In the genomic region with DNA sequence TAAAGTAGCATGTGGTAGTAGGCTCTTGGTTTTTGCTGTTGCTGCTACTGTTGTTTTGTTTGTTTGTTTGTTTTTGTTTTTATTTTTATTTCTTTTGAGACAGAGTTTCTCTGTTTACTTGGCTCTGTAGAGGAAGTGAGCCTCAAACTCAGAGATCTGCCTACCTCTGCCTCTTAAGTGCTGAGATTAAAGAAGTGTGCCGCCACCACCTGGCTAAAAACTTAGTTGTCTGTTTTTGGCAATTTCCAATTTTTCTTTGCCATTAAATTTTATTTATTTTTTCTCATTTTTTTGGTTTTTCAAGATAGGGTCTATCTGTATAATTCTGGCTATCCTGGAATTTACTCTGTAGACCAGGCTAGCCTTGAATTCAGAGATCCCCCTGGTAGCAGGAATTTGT, we compare ENCODE assay signal across 18 mouse cellular contexts. TPM values are rescaled to one million over a fixed set of nuclear protein-coding genes. Genes with fewer than 3 reads are reported as not detected.
DNase-seq lines count a peak whose midpoint lies in the region; ATAC-seq and TF ChIP-seq lines count a peak whose summit lies in the region.
"Had no signal": no experiment of that assay in that cellular context is flagged by ENCODE, and none has a peak within 500 bp of the region (broad histone marks: within the 10 kb centered on the region; RNA-seq: fewer than 3 reads in every experiment).

No protein-coding gene starts in this region.

- H3K4me2 ChIP-seq in forebrain, embryonic 14.5 days (ENCODE audit: low read length): no peak overlapping the region
- H3K4me2 ChIP-seq in forebrain, embryonic 11.5 days (ENCODE audit: low read depth, low read length, severe bottlenecking): no peak overlapping the region
- no peak overlapping the region for H3K4me2 ChIP-seq in intestine, postnatal 0 days (replicated peaks; ENCODE audit: low read depth)
- no peak overlapping the region for H3K4me2 ChIP-seq in intestine, embryonic 15.5 days (replicated peaks)
- no peak overlapping the region for H3K4me2 ChIP-seq in midbrain, postnatal 0 days (ENCODE audit: low read depth, low read length, poor library complexity, severe bottlenecking)
- no peak overlapping the region for H3K4me2 ChIP-seq in midbrain, embryonic 11.5 days
- H3K4me2 ChIP-seq: embryonic facial prominence, embryonic 13.5 days; hindbrain, embryonic 12.5 days; limb, embryonic 15.5 days; liver, embryonic 15.5 days had no signal

- H3K4me3 ChIP-seq in forebrain, embryonic 14.5 days (ENCODE audit: low read depth, low read length): no peak overlapping the region
- no peak overlapping the region for H3K4me3 ChIP-seq in forebrain, embryonic 11.5 days (ENCODE audit: low read depth, low read length)
- no peak overlapping the region for H3K4me3 ChIP-seq in intestine, postnatal 0 days (ENCODE audit: low read depth, low read length)
- no peak overlapping the region for H3K4me3 ChIP-seq in intestine, embryonic 15.5 days (replicated peaks)
- no peak overlapping the region for H3K4me3 ChIP-seq in midbrain, postnatal 0 days (ENCODE audit: low read depth, low read length)
- no peak overlapping the region for H3K4me3 ChIP-seq in midbrain, embryonic 11.5 days (ENCODE audit: low read depth, low read length)
- H3K4me3 ChIP-seq: embryonic facial prominence, embryonic 13.5 days; heart, embryonic 10.5 days; hindbrain, embryonic 12.5 days; limb, embryonic 15.5 days; liver, embryonic 15.5 days; megakaryocyte, embryonic 14.5 days had no signal

- ATAC-seq in forebrain, embryonic 14.5 days: no peak
- ATAC-seq in forebrain, embryonic 11.5 days (replicated peaks; ENCODE audit: low FRiP score): no peak
- ATAC-seq in intestine, postnatal 0 days: no peak
- ATAC-seq in intestine, embryonic 15.5 days: no peak
- ATAC-seq in midbrain, postnatal 0 days (ENCODE audit: low FRiP score): no peak
- ATAC-seq in midbrain, embryonic 11.5 days (ENCODE audit: low FRiP score): no peak
- ATAC-seq: lung, postnatal 0 days had no signal

- DNase-seq in forebrain, embryonic 14.5 days (ENCODE audit: low spot score): peak; percentile 14
- DNase-seq in forebrain, embryonic 11.5 days (ENCODE audit: low spot score): no peak
- DNase-seq in midbrain, postnatal 0 days (ENCODE audit: low spot score): no peak
- no peak for DNase-seq in midbrain, embryonic 11.5 days (ENCODE audit: low spot score, missing footprints)
- no peak for DNase-seq in T-cell, adult 2 months (ENCODE audit: low spot score)
- DNase-seq: adrenal gland, adult 8-10 months; cerebellum, postnatal 10 days; gastrocnemius, postnatal 14 days; retina, postnatal 1 day had no signal

- H3K9me3 ChIP-seq in forebrain, embryonic 14.5 days (replicated peaks; ENCODE audit: control insufficient read depth, low read length): no peaks in the 10 kb centered on the region
- no peaks in the 10 kb centered on the region for H3K9me3 ChIP-seq in forebrain, embryonic 11.5 days (ENCODE audit: control insufficient read depth, low read length)
- H3K9me3 ChIP-seq in intestine, postnatal 0 days (ENCODE audit: control insufficient read depth): no peaks in the 10 kb centered on the region
- no peaks in the 10 kb centered on the region for H3K9me3 ChIP-seq in intestine, embryonic 15.5 days
- no peaks in the 10 kb centered on the region for H3K9me3 ChIP-seq in midbrain, postnatal 0 days (ENCODE audit: low read length)
- H3K9me3 ChIP-seq in midbrain, embryonic 11.5 days (ENCODE audit: control insufficient read depth, low read length): no peaks in the 10 kb centered on the region
- H3K9me3 ChIP-seq: embryonic facial prominence, embryonic 13.5 days; heart, embryonic 10.5 days; hindbrain, embryonic 12.5 days; limb, embryonic 15.5 days; liver, embryonic 15.5 days; megakaryocyte, embryonic 14.5 days had no signal

- H3K36me3 ChIP-seq in forebrain, embryonic 14.5 days (ENCODE audit: control insufficient read depth, insufficient read depth, low read length): no peaks in the 10 kb centered on the region
- H3K36me3 ChIP-seq in forebrain, embryonic 11.5 days (ENCODE audit: control insufficient read depth, insufficient read depth, low read length): no peaks in the 10 kb centered on the region
- no peaks in the 10 kb centered on the region for H3K36me3 ChIP-seq in intestine, postnatal 0 days (ENCODE audit: control insufficient read depth, insufficient read depth)
- no peaks in the 10 kb centered on the region for H3K36me3 ChIP-seq in intestine, embryonic 15.5 days
- no peaks in the 10 kb centered on the region for H3K36me3 ChIP-seq in midbrain, postnatal 0 days (ENCODE audit: insufficient read depth, low read length)
- H3K36me3 ChIP-seq in midbrain, embryonic 11.5 days (ENCODE audit: control insufficient read depth, insufficient read depth, low read length): no peaks in the 10 kb centered on the region
- H3K36me3 ChIP-seq: embryonic facial prominence, embryonic 13.5 days; heart, embryonic 10.5 days; hindbrain, embryonic 12.5 days; limb, embryonic 15.5 days; liver, embryonic 15.5 days had no signal

- H3K27ac ChIP-seq in forebrain, embryonic 14.5 days (ENCODE audit: low read depth, low read length): no peak overlapping the region
- no peak overlapping the region for H3K27ac ChIP-seq in forebrain, embryonic 11.5 days (ENCODE audit: low read depth, low read length)
- no peak overlapping the region for H3K27ac ChIP-seq in intestine, postnatal 0 days (ENCODE audit: low read depth, low read length)
- no peak overlapping the region for H3K27ac ChIP-seq in intestine, embryonic 15.5 days
- no peak overlapping the region for H3K27ac ChIP-seq in midbrain, postnatal 0 days (ENCODE audit: low read depth, low read length)
- H3K27ac ChIP-seq in midbrain, embryonic 11.5 days (ENCODE audit: low read depth, low read length): no peak overlapping the region
- H3K27ac ChIP-seq: embryonic facial prominence, embryonic 13.5 days; heart, embryonic 10.5 days; hindbrain, embryonic 12.5 days; limb, embryonic 15.5 days; liver, embryonic 15.5 days had no signal

- 100% methylated on average over 1 of the region's 1 CpGs for WGBS in forebrain, embryonic 14.5 days
- 89% methylated on average over 1 of the region's 1 CpGs for WGBS in forebrain, embryonic 11.5 days
- whole genome bisulfite sequencing in intestine, postnatal 0 days: 93% methylated on average over 1 of the region's 1 CpGs
- WGBS in intestine, embryonic 15.5 days: 88% methylated on average over 1 of the region's 1 CpGs
- WGBS in midbrain, postnatal 0 days: 95% methylated on average over 1 of the region's 1 CpGs
- WGBS in midbrain, embryonic 11.5 days: 79% methylated on average over 1 of the region's 1 CpGs

- no peaks in the 10 kb centered on the region for H3K27me3 ChIP-seq in forebrain, embryonic 14.5 days (replicated peaks; ENCODE audit: control insufficient read depth, insufficient read depth, low read length)
- no peaks in the 10 kb centered on the region for H3K27me3 ChIP-seq in forebrain, embryonic 11.5 days (ENCODE audit: control insufficient read depth, insufficient read depth, low read length)
- H3K27me3 ChIP-seq in intestine, postnatal 0 days (replicated peaks; ENCODE audit: control insufficient read depth, insufficient read depth, low read length): no peaks in the 10 kb centered on the region
- no peaks in the 10 kb centered on the region for H3K27me3 ChIP-seq in intestine, embryonic 15.5 days (replicated peaks)
- no peaks in the 10 kb centered on the region for H3K27me3 ChIP-seq in midbrain, postnatal 0 days (ENCODE audit: insufficient read depth, low read length)
- H3K27me3 ChIP-seq in midbrain, embryonic 11.5 days (ENCODE audit: control insufficient read depth, insufficient read depth, low read length): no peaks in the 10 kb centered on the region
- H3K27me3 ChIP-seq: hindbrain, embryonic 12.5 days; liver, embryonic 15.5 days had no signal

- no peak overlapping the region for H3K9ac ChIP-seq in forebrain, embryonic 14.5 days (ENCODE audit: low read length)
- H3K9ac ChIP-seq in forebrain, embryonic 11.5 days (ENCODE audit: low read length): no peak overlapping the region
- no peak overlapping the region for H3K9ac ChIP-seq in intestine, postnatal 0 days (ENCODE audit: low read depth, low read length)
- H3K9ac ChIP-seq in intestine, embryonic 15.5 days: no peak overlapping the region
- H3K9ac ChIP-seq in midbrain, postnatal 0 days (replicated peaks; ENCODE audit: low read length, poor library complexity, severe bottlenecking): no peak overlapping the region
- no peak overlapping the region for H3K9ac ChIP-seq in midbrain, embryonic 11.5 days (ENCODE audit: low read length)
- H3K9ac ChIP-seq: embryonic facial prominence, embryonic 13.5 days; hindbrain, embryonic 12.5 days; limb, embryonic 15.5 days; liver, embryonic 15.5 days had no signal

- peak; percentile 30 for TF ChIP-seq CTCF in intestine, postnatal 0 days (IDR thresholded peaks at IDR 0.05; ENCODE audit: low read depth)
- peak; percentile 52 for TF ChIP-seq CTCF in midbrain, postnatal 0 days (IDR thresholded peaks at IDR 0.05)

- no peaks in the 10 kb centered on the region for H3K4me1 ChIP-seq in forebrain, embryonic 14.5 days (ENCODE audit: control insufficient read depth, insufficient read depth, low read length)
- no peaks in the 10 kb centered on the region for H3K4me1 ChIP-seq in forebrain, embryonic 11.5 days (replicated peaks; ENCODE audit: control insufficient read depth, insufficient read depth, low read length)
- no peaks in the 10 kb centered on the region for H3K4me1 ChIP-seq in intestine, postnatal 0 days (replicated peaks; ENCODE audit: control insufficient read depth, insufficient read depth, low read length)
- no peaks in the 10 kb centered on the region for H3K4me1 ChIP-seq in intestine, embryonic 15.5 days (replicated peaks)
- no peaks in the 10 kb centered on the region for H3K4me1 ChIP-seq in midbrain, postnatal 0 days (ENCODE audit: insufficient read depth, low read length)
- H3K4me1 ChIP-seq in midbrain, embryonic 11.5 days (ENCODE audit: control insufficient read depth, insufficient read depth, low read length): peaks cover 4% of the 10 kb centered on the region; the same call in 1 of the 2 replicates
- H3K4me1 ChIP-seq: embryonic facial prominence, embryonic 13.5 days; heart, embryonic 10.5 days; limb, embryonic 15.5 days; liver, embryonic 15.5 days; megakaryocyte, embryonic 14.5 days had no signal

RNA-seq across cellular contexts. Expression of a gene that starts 59.3 kb away (rescaled TPM):
- 82.0 and 93.0 TPM in 2 replicates for polyA plus RNA-seq in forebrain, embryonic 14.5 days (2014; fragmentation: Nextera tagmentation; extraction: Ambion mirVana)
- 107 and 114 TPM in 2 replicates for polyA plus RNA-seq in forebrain, embryonic 11.5 days (2014; fragmentation: Nextera tagmentation; extraction: Ambion mirVana)
- 26.9 and 29.6 TPM in 2 replicates for polyA plus RNA-seq in intestine, postnatal 0 days (2015; fragmentation: Nextera tagmentation; extraction: Ambion mirVana)
- 55.9 and 61.5 TPM in 2 replicates for polyA plus RNA-seq in intestine, embryonic 15.5 days (2015; fragmentation: Nextera tagmentation; extraction: Ambion mirVana)
- total RNA-seq in midbrain, postnatal 0 days (2014; rRNA removed): 79.0 and 96.9 TPM in 2 replicates
- polyA plus RNA-seq in midbrain, postnatal 0 days (2015; fragmentation: Nextera tagmentation; extraction: Ambion mirVana): 49.2 and 52.2 TPM in 2 replicates
- polyA plus RNA-seq in midbrain, embryonic 11.5 days (2014; fragmentation: Nextera tagmentation; extraction: Ambion mirVana): 98.7 and 117 TPM in 2 replicates
